Mouse (Mus musculus): ENCODE results near the gene Fhod1.

DNA sequence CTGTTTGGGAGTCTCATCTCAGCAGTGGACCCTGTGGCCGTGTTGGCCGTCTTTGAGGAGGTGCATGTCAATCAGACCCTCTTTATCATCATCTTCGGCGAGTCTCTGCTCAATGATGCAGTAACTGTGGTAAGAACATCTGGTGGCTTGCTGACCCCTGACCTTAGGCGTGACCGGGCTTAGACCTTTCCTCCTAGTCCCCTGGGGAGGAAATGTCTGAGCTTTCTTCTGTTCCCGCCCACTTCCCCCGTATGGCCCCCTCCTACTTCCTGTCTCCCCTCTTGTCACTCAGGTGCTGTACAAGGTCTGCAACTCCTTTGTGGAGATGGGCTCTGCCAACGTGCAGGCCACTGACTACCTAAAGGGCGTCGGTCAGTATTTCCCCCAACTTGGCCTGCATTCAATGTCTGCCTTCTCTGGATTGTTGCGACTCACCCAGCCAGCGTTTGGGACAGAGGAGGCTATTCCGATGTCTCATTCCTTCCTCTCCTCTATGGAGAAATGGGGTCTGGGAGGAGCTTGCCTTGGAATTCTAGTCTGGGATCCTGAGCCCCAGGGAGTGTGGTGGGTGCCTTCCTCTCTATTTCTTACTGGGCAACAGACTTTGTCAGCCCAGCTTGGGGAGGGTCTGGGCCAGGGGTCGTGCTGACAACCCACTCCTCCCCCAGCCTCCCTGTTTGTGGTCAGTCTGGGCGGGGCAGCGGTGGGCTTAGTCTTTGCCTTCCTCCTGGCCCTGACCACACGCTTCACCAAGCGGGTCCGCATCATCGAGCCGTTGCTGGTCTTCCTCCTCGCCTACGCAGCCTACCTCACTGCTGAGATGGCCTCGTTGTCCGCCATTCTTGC, 7.6 kb upstream of the Fhod1 start:
- TF ChIP-seq CTCF (IDR thresholded peaks at IDR 0.05; ENCODE audit: low read depth, low read length) (no peak), POLR2A (IDR thresholded peaks at IDR 0.05; ENCODE audit: extremely low read depth, insufficient read depth, low read length) (no peak)

All from liver, adult 2 months (tissue).